Mouse (Mus musculus): ENCODE measurements around the gene Abcc3. TPM values are rescaled to one million over a fixed set of nuclear protein-coding genes. Genes with fewer than 3 reads are reported as not detected.

The Abcc3 gene
- polyA plus RNA-seq, 1 experiment, result 43.8 TPM

DNA sequence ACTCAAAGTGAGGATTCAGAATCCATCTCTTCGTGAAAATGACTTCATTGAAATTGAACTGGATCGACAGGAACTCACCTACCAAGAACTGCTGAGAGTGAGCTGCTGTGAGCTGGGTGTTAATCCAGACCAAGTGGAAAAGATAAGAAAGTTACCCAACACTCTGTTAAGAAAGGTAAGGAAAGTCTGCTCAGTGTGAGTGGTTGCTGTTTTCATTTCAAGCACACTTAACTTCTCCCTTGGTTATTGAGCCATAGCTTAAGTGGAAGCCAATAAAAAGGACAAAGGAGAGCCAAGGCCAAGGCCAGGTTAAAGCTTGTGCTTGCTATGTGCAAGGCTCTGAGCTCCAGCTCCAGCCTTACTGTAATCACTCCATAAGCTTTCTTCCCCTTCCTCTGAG is 54.5 kb downstream of the Abcc3 start:
- 78% methylated on average over 2 of the region's 2 CpGs for WGBS
- no peak overlapping the region for H3K27ac ChIP-seq (ENCODE audit: insufficient read depth, low read depth, low read length)
- TF ChIP-seq POLR2A (IDR thresholded peaks at IDR 0.05; ENCODE audit: low read depth, low read length) (no peak), CTCF (conservative IDR thresholded peaks at IDR 0.05; ENCODE audit: insufficient read depth, insufficient read length, low read depth, low read length) (no peak)
- no peak overlapping the region for H3K4me3 ChIP-seq (ENCODE audit: insufficient read depth, low read depth, low read length)
- peaks cover 6% of the 10 kb centered on the region; the same call in 1 of the 2 replicates for H3K4me1 ChIP-seq (ENCODE audit: control insufficient read depth, insufficient read depth, low read length)
- DNase-seq, result no peak
- peaks cover 10% of the 10 kb centered on the region for H3K36me3 ChIP-seq (ENCODE audit: control insufficient read depth, insufficient read depth, low read length)
- H3K27me3 ChIP-seq (replicated peaks; ENCODE audit: control insufficient read depth, insufficient read depth, low read length), result no peaks in the 10 kb centered on the region

DNA sequence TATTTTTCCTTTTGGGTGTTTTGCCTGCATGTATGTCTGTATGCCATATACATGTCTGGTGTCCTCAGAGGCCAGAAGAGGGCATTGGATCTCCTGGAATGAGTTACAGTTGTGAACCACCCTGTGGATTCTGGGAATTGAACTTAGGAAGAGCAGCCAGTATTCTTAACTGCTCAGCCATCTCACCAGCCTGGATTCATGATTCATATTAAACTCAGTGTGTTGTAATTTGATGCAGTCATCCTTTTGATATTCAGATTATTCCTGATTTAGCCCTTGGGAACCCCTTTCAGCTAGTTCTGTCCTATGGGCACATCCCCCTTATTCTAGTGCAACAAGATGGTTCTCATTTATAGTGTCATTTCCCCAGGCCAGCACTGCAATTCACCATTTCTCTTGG is 56.2 kb downstream of the Abcc3 start:
- DNase-seq, result no peak
- Histone ChIP-seq H3K36me3 (ENCODE audit: control insufficient read depth, insufficient read depth, low read length) (peaks cover 10% of the 10 kb centered on the region), H3K27ac (ENCODE audit: insufficient read depth, low read depth, low read length) (no peak overlapping the region), H3K4me1 (ENCODE audit: control insufficient read depth, insufficient read depth, low read length) (peaks cover 2% of the 10 kb centered on the region; the same call in 1 of the 2 replicates), H3K27me3 (replicated peaks; ENCODE audit: control insufficient read depth, insufficient read depth, low read length) (no peaks in the 10 kb centered on the region), H3K4me3 (ENCODE audit: insufficient read depth, low read depth, low read length) (no peak overlapping the region)
- TF ChIP-seq POLR2A (IDR thresholded peaks at IDR 0.05; ENCODE audit: low read depth, low read length) (no peak), CTCF (conservative IDR thresholded peaks at IDR 0.05; ENCODE audit: insufficient read depth, insufficient read length, low read depth, low read length) (no peak)

DNA sequence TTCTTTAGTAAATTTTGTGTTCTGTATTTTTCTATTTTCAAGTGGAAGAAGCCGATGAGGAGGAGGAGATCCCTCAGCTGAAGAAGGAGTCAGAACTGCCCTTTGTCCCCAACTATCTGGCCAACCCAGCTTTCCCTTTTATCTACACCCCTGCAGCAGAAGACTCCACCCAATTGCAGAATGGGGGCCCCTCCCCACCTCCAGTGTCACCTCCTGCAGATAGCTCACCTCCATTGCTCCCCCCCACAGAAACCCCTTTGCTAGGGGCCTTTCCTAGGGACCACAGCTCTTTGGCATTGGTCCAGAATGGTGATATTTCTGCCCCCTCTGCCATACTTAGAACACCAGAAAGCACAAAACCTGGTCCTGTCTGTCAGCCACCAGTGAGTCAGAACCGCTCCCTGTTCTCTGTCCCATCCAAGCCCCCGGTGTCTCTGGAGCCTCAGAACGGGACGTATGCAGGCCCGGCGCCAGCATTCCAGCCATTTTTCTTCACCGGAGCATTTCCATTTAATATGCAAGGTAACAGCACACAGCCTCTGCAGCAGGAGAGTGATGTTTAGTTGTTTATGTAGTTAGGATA is 58.3 kb downstream of the Abcc3 start:
- TF ChIP-seq POLR2A (IDR thresholded peaks at IDR 0.05; ENCODE audit: low read depth, low read length) (no peak), CTCF (conservative IDR thresholded peaks at IDR 0.05; ENCODE audit: insufficient read depth, insufficient read length, low read depth, low read length) (no peak)
- WGBS, result 70% methylated on average over 8 of the region's 8 CpGs
- H3K27me3 ChIP-seq (replicated peaks; ENCODE audit: control insufficient read depth, insufficient read depth, low read length), result no peaks in the 10 kb centered on the region
- H3K4me3 ChIP-seq (ENCODE audit: insufficient read depth, low read depth, low read length), result no peak overlapping the region
- peaks cover 9% of the 10 kb centered on the region for H3K36me3 ChIP-seq (ENCODE audit: control insufficient read depth, insufficient read depth, low read length)
- no peak overlapping the region for H3K27ac ChIP-seq (ENCODE audit: insufficient read depth, low read depth, low read length)
- DNase-seq, result no peak
- peaks cover 10% of the 10 kb centered on the region for H3K4me1 ChIP-seq (ENCODE audit: control insufficient read depth, insufficient read depth, low read length)

DNA sequence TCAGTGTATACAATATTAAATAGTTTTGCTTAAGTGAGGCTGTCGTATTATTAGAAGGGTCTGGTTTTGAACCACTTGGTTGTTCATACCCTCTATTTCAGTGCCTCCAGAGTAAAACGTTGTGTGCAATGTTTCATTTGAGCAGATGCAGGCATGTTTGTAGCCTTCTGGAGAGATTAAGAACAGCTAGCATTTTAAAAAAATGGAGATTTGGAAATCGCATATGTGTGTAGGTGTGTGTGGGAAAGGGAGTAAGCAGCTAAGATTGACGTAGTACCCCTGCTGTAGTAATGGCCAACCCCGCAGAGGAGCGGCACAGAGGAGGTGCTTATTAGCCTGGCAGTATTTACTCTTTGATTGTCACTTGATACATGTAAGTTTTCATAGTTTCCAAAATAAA is 60.1 kb downstream of the Abcc3 start:
- H3K36me3 ChIP-seq (ENCODE audit: control insufficient read depth, insufficient read depth, low read length), result peaks cover 3% of the 10 kb centered on the region; the same call in 1 of the 2 replicates
- TF ChIP-seq POLR2A (IDR thresholded peaks at IDR 0.05; ENCODE audit: low read depth, low read length) (no peak), CTCF (conservative IDR thresholded peaks at IDR 0.05; ENCODE audit: insufficient read depth, insufficient read length, low read depth, low read length) (no peak)
- no peaks in the 10 kb centered on the region for H3K27me3 ChIP-seq (replicated peaks; ENCODE audit: control insufficient read depth, insufficient read depth, low read length)
- H3K4me3 ChIP-seq (ENCODE audit: insufficient read depth, low read depth, low read length), result no peak overlapping the region
- no peak overlapping the region for H3K27ac ChIP-seq (ENCODE audit: insufficient read depth, low read depth, low read length)
- H3K4me1 ChIP-seq (ENCODE audit: control insufficient read depth, insufficient read depth, low read length), result peaks cover 10% of the 10 kb centered on the region
- WGBS, result 87% methylated on average over 6 of the region's 6 CpGs
- DNase-seq, result no peak

DNA sequence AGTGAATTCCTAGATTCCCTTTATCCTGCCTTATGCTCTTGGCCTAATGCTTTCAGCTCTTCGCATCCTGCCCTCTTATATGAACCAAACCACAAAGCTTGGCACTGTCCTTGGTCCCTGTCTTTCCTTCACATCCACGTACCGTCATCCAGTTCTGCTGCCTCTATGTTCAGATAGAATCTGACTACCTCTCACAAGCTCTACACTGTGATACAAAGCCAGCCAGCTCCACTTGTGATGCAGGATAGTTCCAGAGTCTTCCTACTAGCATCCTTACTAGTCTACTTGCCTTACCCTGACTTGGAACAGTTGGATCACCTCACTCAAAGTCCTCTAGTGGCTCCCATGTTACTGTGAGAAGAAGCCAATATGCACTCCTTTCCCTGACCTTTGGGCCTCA is 62.6 kb downstream of the Abcc3 start:
- 89% methylated on average over 3 of the region's 3 CpGs for WGBS
- no peak overlapping the region for H3K27ac ChIP-seq (ENCODE audit: insufficient read depth, low read depth, low read length)
- H3K4me3 ChIP-seq (ENCODE audit: insufficient read depth, low read depth, low read length), result no peak overlapping the region
- DNase-seq, result no peak
- no peak for TF ChIP-seq POLR2A (IDR thresholded peaks at IDR 0.05; ENCODE audit: low read depth, low read length)
- no peak for TF ChIP-seq CTCF (conservative IDR thresholded peaks at IDR 0.05; ENCODE audit: insufficient read depth, insufficient read length, low read depth, low read length)
- H3K27me3 ChIP-seq (replicated peaks; ENCODE audit: control insufficient read depth, insufficient read depth, low read length), result no peaks in the 10 kb centered on the region
- peaks cover 16% of the 10 kb centered on the region for H3K4me1 ChIP-seq (ENCODE audit: control insufficient read depth, insufficient read depth, low read length)
- H3K36me3 ChIP-seq (ENCODE audit: control insufficient read depth, insufficient read depth, low read length), result no peaks in the 10 kb centered on the region; the same call in 1 of the 2 replicates

DNA sequence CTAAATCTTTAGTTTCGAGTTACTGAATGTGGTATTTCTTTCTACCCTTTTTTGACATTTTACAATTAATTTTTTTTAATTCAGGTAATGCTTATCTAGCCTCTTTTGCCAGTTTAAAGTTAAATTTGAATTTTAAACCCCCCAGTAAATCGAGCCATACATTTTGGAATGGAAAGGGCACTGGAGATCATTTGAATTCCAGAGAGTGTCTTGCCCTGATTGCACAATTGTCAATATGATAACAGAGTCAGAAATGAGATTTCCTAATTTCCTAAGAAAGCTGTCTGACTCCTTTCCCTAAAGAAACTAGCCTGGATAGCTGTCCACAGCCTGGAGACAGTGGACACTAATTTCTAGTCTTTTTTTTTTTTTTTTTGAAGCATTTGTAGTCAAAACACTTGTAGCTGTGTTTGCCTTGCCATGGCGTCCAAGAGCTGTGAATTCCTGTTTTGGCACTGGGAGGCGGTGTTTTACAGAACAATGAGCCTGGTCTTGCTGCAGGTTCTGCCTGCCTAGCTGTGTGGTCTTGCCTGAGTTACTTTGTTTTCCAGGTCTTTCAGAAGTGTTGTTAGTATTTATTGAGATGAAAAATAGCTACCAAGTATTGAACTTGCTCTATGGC is 63.4 kb downstream of the Abcc3 start:
- H3K4me1 ChIP-seq (ENCODE audit: control insufficient read depth, insufficient read depth, low read length), result peaks cover 16% of the 10 kb centered on the region
- DNase-seq, result peak; percentile 67
- H3K27ac ChIP-seq (ENCODE audit: insufficient read depth, low read depth, low read length), result no peak overlapping the region
- no peak overlapping the region for H3K4me3 ChIP-seq (ENCODE audit: insufficient read depth, low read depth, low read length)
- no peak for TF ChIP-seq POLR2A (IDR thresholded peaks at IDR 0.05; ENCODE audit: low read depth, low read length)
- peak; percentile 65 for TF ChIP-seq CTCF (conservative IDR thresholded peaks at IDR 0.05; ENCODE audit: insufficient read depth, insufficient read length, low read depth, low read length)
- no peaks in the 10 kb centered on the region for H3K27me3 ChIP-seq (replicated peaks; ENCODE audit: control insufficient read depth, insufficient read depth, low read length)
- H3K36me3 ChIP-seq (ENCODE audit: control insufficient read depth, insufficient read depth, low read length), result no peaks in the 10 kb centered on the region; the same call in 1 of the 2 replicates
- WGBS, result 46% methylated on average over 4 of the region's 4 CpGs

DNA sequence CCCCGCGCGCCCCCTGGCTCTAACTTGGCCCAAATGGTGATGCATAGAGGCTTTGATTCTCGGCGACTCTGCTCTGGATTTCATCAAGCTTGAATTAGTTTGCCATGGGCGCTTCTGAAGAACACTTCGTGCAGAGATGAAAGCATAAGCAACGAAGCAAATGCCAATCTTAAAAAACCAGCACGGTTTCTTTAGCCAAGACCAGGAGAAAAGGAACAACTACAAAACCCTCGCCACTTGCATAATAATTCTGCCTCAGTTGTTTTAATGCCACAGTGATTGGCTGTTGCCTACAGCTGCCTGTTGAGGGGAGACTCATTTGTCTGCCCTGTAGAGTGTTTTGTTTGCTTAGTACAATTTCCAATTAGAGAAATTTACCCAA is 64.2 kb downstream of the Abcc3 start:
- Histone ChIP-seq H3K27ac (ENCODE audit: insufficient read depth, low read depth, low read length) (peak overlapping the region; percentile 63; the same call in 1 of the 2 replicates), H3K27me3 (replicated peaks; ENCODE audit: control insufficient read depth, insufficient read depth, low read length) (no peaks in the 10 kb centered on the region), H3K4me3 (ENCODE audit: insufficient read depth, low read depth, low read length) (peak overlapping the region; percentile 69), H3K36me3 (ENCODE audit: control insufficient read depth, insufficient read depth, low read length) (no peaks in the 10 kb centered on the region), H3K4me1 (ENCODE audit: control insufficient read depth, insufficient read depth, low read length) (peaks cover 16% of the 10 kb centered on the region)
- no peak for DNase-seq
- WGBS, result 4% methylated on average over 10 of the region's 10 CpGs
- TF ChIP-seq POLR2A (IDR thresholded peaks at IDR 0.05; ENCODE audit: low read depth, low read length) (no peak), CTCF (conservative IDR thresholded peaks at IDR 0.05; ENCODE audit: insufficient read depth, insufficient read length, low read depth, low read length) (no peak)

Measured in kidney, adult 2 months (tissue).